9 mouse cellular contexts compared by ENCODE assay signal in genomic region chr17:26537722-26538471, GRCm38 (mm10). TPM values are rescaled to one million over a fixed set of nuclear protein-coding genes. Genes with fewer than 3 reads are reported as not detected.
A peak's percentile ranks its signal among the peaks of the same experiment; 100 is the strongest.
DNase-seq lines count a peak whose midpoint lies in the region; ATAC-seq and TF ChIP-seq lines count a peak whose summit lies in the region.
"Had no signal": no experiment of that assay in that cellular context is flagged by ENCODE, and none has a peak within 500 bp of the region (broad histone marks: within the 10 kb centered on the region; RNA-seq: fewer than 3 reads in every experiment).

No protein-coding gene starts in this region.

- no peak for TF ChIP-seq POLR2A in bone marrow, adult 2 months (IDR thresholded peaks at IDR 0.05; ENCODE audit: borderline replicate concordance, control insufficient read depth, low read depth, low read length)

- no peak overlapping the region for H3K4me2 ChIP-seq in intestine, embryonic 16.5 days (ENCODE audit: low read depth, low read length)

- H3K4me1 ChIP-seq in bone marrow, adult 2 months (ENCODE audit: control insufficient read depth, insufficient read depth, low read length) = peaks cover 6% of the 10 kb centered on the region
- H3K4me1 ChIP-seq in intestine, embryonic 16.5 days (ENCODE audit: control insufficient read depth, insufficient read depth, low read length) = no peaks in the 10 kb centered on the region

- no peaks in the 10 kb centered on the region for H3K9me3 ChIP-seq in intestine, embryonic 16.5 days (ENCODE audit: control insufficient read depth, low read length)

- peak; percentile 91 for ATAC-seq in intestine, embryonic 16.5 days

- no peak for TF ChIP-seq CTCF in bone marrow, adult 2 months (IDR thresholded peaks at IDR 0.05; ENCODE audit: control insufficient read depth, insufficient read depth, low read length)

- WGBS in bone marrow, adult 2 months = 22% methylated on average over 6 of the region's 6 CpGs
- 24% methylated on average over 6 of the region's 6 CpGs for WGBS in intestine, embryonic 16.5 days

- peak; percentile 57 for DNase-seq in kidney, postnatal 10 days
- no peak for DNase-seq in kidney, postnatal 25 days
- DNase-seq in skeletal muscle tissue, adult 2 months (ENCODE audit: low read depth, low spot score) = peak; percentile 50
- no peak for DNase-seq in cerebellum, adult 11 months
- no peak for DNase-seq in spleen, adult 18-20 months
- DNase-seq in cerebellum, postnatal 10 days = no peak
- DNase-seq: gastrocnemius, postnatal 10 days had no signal

- no peak overlapping the region for H3K4me3 ChIP-seq in bone marrow, adult 2 months (replicated peaks; ENCODE audit: control insufficient read depth, low read depth, low read length)
- no peak overlapping the region for H3K4me3 ChIP-seq in intestine, embryonic 16.5 days (ENCODE audit: low read length)

- no peaks in the 10 kb centered on the region for H3K27me3 ChIP-seq in intestine, embryonic 16.5 days (replicated peaks; ENCODE audit: control insufficient read depth, insufficient read depth, low read length)

- H3K9ac ChIP-seq in intestine, embryonic 16.5 days (ENCODE audit: low read depth, low read length) = no peak overlapping the region

- peak overlapping the region; percentile 31; the same call in 1 of the 2 replicates for H3K27ac ChIP-seq in bone marrow, adult 2 months (ENCODE audit: control insufficient read depth, insufficient read depth, low read depth, low read length, poor library complexity)
- no peak overlapping the region for H3K27ac ChIP-seq in intestine, embryonic 16.5 days (ENCODE audit: low read length)

- H3K36me3 ChIP-seq in intestine, embryonic 16.5 days (ENCODE audit: control insufficient read depth, insufficient read depth, low read length) = no peaks in the 10 kb centered on the region

RNA-seq across cellular contexts. Expression of gene Ergic1, which starts 23.4 kb away (rescaled TPM):
- polyA plus RNA-seq in bone marrow, adult 2 months (2011; ENCODE audit: insufficient read depth, insufficient read length, low replicate concordance, missing spikeins) = 9.8 and 23.4 TPM in 2 replicates
- polyA plus RNA-seq in intestine, embryonic 16.5 days (2015; fragmentation: Nextera tagmentation; extraction: Ambion mirVana) = 88.6 and 91.2 TPM in 2 replicates

RNA-seq across cellular contexts. Expression of gene Dusp1, which starts 24.0 kb away (rescaled TPM):
- 26.8 and 37.7 TPM in 2 replicates for polyA plus RNA-seq in bone marrow, adult 2 months (2011; ENCODE audit: insufficient read depth, insufficient read length, low replicate concordance, missing spikeins)
- 12.2 and 14.4 TPM in 2 replicates for polyA plus RNA-seq in intestine, embryonic 16.5 days (2015; fragmentation: Nextera tagmentation; extraction: Ambion mirVana)

Comparison
In these comparisons a context has a peak if more than half of its experiments do, and no peak if none do; other contexts are left out.
1. DNase-seq: peak in kidney, postnatal 10 days (single experiment) and skeletal muscle tissue, adult 2 months (single experiment); none in kidney, postnatal 25 days (0 of 2), cerebellum, adult 11 months (single experiment), spleen, adult 18-20 months (0 of 2) and cerebellum, postnatal 10 days (0 of 2).